Mouse (Mus musculus) retina, embryonic 14.5 days (tissue): ENCODE data around the gene Xpr1.

Experiments
- DNase-seq: peaks from one replicate; pipeline ENCODE4 v3.0.0-alpha.2; 2015; ENCODE audit warnings: low spot score

The Xpr1 gene

GRCm38 (mm10) chr1:155400056-155400455 lies 17.2 kb downstream of the Xpr1 start:
- no peak for DNase-seq

- DNase-seq: peak; percentile 14
These were observed 22.4 kb downstream of the Xpr1 start for GRCm38 (mm10) chr1:155394829-155395228.

- no peak for DNase-seq
These were observed 23.2 kb downstream of the Xpr1 start for GRCm38 (mm10) chr1:155394021-155394420.

GRCm38 (mm10) chr1:155392825-155393224 lies 24.4 kb downstream of the Xpr1 start:
- DNase-seq: no peak

- no peak for DNase-seq
These were observed 25.7 kb downstream of the Xpr1 start for GRCm38 (mm10) chr1:155391537-155391936.

GRCm38 (mm10) chr1:155388418-155388817 lies 28.8 kb downstream of the Xpr1 start:
- DNase-seq: no peak

- DNase-seq: no peak
These were observed 30.7 kb downstream of the Xpr1 start for GRCm38 (mm10) chr1:155386551-155386950.

- DNase-seq: no peak
These were observed 33.6 kb downstream of the Xpr1 start for GRCm38 (mm10) chr1:155383319-155384302.

- DNase-seq: peak; percentile 52
These were observed 35.3 kb downstream of the Xpr1 start for GRCm38 (mm10) chr1:155381931-155382330.

GRCm38 (mm10) chr1:155379289-155379688 lies 37.9 kb downstream of the Xpr1 start:
- no peak for DNase-seq

- peak; percentile 24 for DNase-seq
These were observed 44.4 kb downstream of the Xpr1 start for GRCm38 (mm10) chr1:155372821-155373220.

- no peak for DNase-seq
These were observed 47.0 kb downstream of the Xpr1 start for GRCm38 (mm10) chr1:155370075-155370658.

GRCm38 (mm10) chr1:155366366-155366765 lies 50.8 kb downstream of the Xpr1 start:
- peak; percentile 41 for DNase-seq

GRCm38 (mm10) chr1:155361502-155362126 lies 55.6 kb downstream of the Xpr1 start:
- no peak for DNase-seq

- no peak for DNase-seq
These were observed 64.1 kb downstream of the Xpr1 start for GRCm38 (mm10) chr1:155353096-155353495.

- no peak for DNase-seq
These were observed 65.7 kb downstream of the Xpr1 start for GRCm38 (mm10) chr1:155351527-155351926.

GRCm38 (mm10) chr1:155348491-155348890 lies 68.7 kb downstream of the Xpr1 start:
- DNase-seq: no peak

- DNase-seq: no peak
These were observed 69.9 kb downstream of the Xpr1 start for GRCm38 (mm10) chr1:155347339-155347738.

GRCm38 (mm10) chr1:155344019-155344418 lies 73.2 kb downstream of the Xpr1 start:
- no peak for DNase-seq

GRCm38 (mm10) chr1:155339622-155340021 lies 77.6 kb downstream of the Xpr1 start:
- DNase-seq: peak; percentile 71

- no peak for DNase-seq
These were observed 79.9 kb downstream of the Xpr1 start for GRCm38 (mm10) chr1:155337315-155337714.

GRCm38 (mm10) chr1:155335963-155336362 lies 81.3 kb downstream of the Xpr1 start:
- DNase-seq: no peak

GRCm38 (mm10) chr1:155322183-155322582 lies 95.0 kb downstream of the Xpr1 start:
- no peak for DNase-seq
